7 mouse cellular contexts compared by ENCODE assay signal in genomic region chr4:62208696-62209380, GRCm38 (mm10). TPM values are rescaled to one million over a fixed set of nuclear protein-coding genes. Genes with fewer than 3 reads are reported as not detected.
DNase-seq lines count a peak whose midpoint lies in the region; ATAC-seq and TF ChIP-seq lines count a peak whose summit lies in the region.

No protein-coding gene starts in this region.

- 6% methylated on average over 19 of the region's 19 CpGs for WGBS in embryonic facial prominence, embryonic 12.5 days
- 6% methylated on average over 19 of the region's 19 CpGs for whole genome bisulfite sequencing in hindbrain, embryonic 12.5 days
- WGBS in midbrain, embryonic 13.5 days, result 3% methylated on average over 19 of the region's 19 CpGs

- H3K4me2 ChIP-seq in embryonic facial prominence, embryonic 12.5 days (replicated peaks), result peak overlapping the region; percentile 52
- peak overlapping the region; percentile 63 for H3K4me2 ChIP-seq in hindbrain, embryonic 12.5 days (replicated peaks)
- H3K4me2 ChIP-seq in midbrain, embryonic 13.5 days (replicated peaks), result peak overlapping the region; percentile 69

- peak overlapping the region; percentile 78 for H3K9ac ChIP-seq in embryonic facial prominence, embryonic 12.5 days
- peak overlapping the region; percentile 82 for H3K9ac ChIP-seq in hindbrain, embryonic 12.5 days
- peak overlapping the region; percentile 84 for H3K9ac ChIP-seq in midbrain, embryonic 13.5 days (replicated peaks)

- H3K9me3 ChIP-seq in embryonic facial prominence, embryonic 12.5 days, result no peaks in the 10 kb centered on the region
- H3K9me3 ChIP-seq in hindbrain, embryonic 12.5 days (replicated peaks), result no peaks in the 10 kb centered on the region
- 0 out of 2 replicates have a peak, but pooled peaks cover 6% of the 10 kb centered on the region for H3K9me3 ChIP-seq in midbrain, embryonic 13.5 days

- H3K27ac ChIP-seq in layer of hippocampus, adult 2 months, result peak overlapping the region; percentile 96
- peak overlapping the region; percentile 92 for H3K27ac ChIP-seq in embryonic facial prominence, embryonic 12.5 days
- peak overlapping the region; percentile 96 for H3K27ac ChIP-seq in hindbrain, embryonic 12.5 days
- peak overlapping the region; percentile 97 for H3K27ac ChIP-seq in midbrain, embryonic 13.5 days

- no peak; the same call in 1 of the 2 replicates for TF ChIP-seq CTCF in layer of hippocampus, adult 2 months (conservative IDR thresholded peaks at IDR 0.05)

- ATAC-seq in embryonic facial prominence, embryonic 12.5 days (ENCODE audit: insufficient number of reproducible peaks, insufficient read depth, low FRiP score, low TSS enrichment), result peak; percentile 19
- peak; percentile 62 for ATAC-seq in hindbrain, embryonic 12.5 days (ENCODE audit: low FRiP score)
- peak; percentile 55 for ATAC-seq in midbrain, embryonic 13.5 days

- H3K4me3 ChIP-seq in layer of hippocampus, adult 2 months, result peak overlapping the region; percentile 90
- peak overlapping the region; percentile 66 for H3K4me3 ChIP-seq in embryonic facial prominence, embryonic 12.5 days
- peak overlapping the region; percentile 65 for H3K4me3 ChIP-seq in hindbrain, embryonic 12.5 days
- H3K4me3 ChIP-seq in midbrain, embryonic 13.5 days (replicated peaks), result peak overlapping the region; percentile 72

- no peaks in the 10 kb centered on the region for H3K27me3 ChIP-seq in embryonic facial prominence, embryonic 12.5 days
- H3K27me3 ChIP-seq in hindbrain, embryonic 12.5 days, result no peaks in the 10 kb centered on the region
- H3K27me3 ChIP-seq in midbrain, embryonic 13.5 days, result no peaks in the 10 kb centered on the region

- peak in 1 of 2 experiments; percentile 8 for DNase-seq in layer of hippocampus, adult 2 months (ENCODE audit: low spot score in 2 of 2)
- DNase-seq in layer of hippocampus, adult 9-11 months, result no peak
- no peak for DNase-seq in thymus, postnatal 14 days
- DNase-seq in frontal cortex, postnatal 14 days (ENCODE audit: low spot score in 2 of 2), result no peak

- peaks cover 7% of the 10 kb centered on the region for H3K36me3 ChIP-seq in embryonic facial prominence, embryonic 12.5 days
- H3K36me3 ChIP-seq in hindbrain, embryonic 12.5 days, result peaks cover 14% of the 10 kb centered on the region
- H3K36me3 ChIP-seq in midbrain, embryonic 13.5 days, result peaks cover 19% of the 10 kb centered on the region

- 0 out of 2 replicates have a peak, but pooled peaks cover 2% of the 10 kb centered on the region for H3K4me1 ChIP-seq in embryonic facial prominence, embryonic 12.5 days
- peaks cover 12% of the 10 kb centered on the region; the same call in 1 of the 2 replicates for H3K4me1 ChIP-seq in hindbrain, embryonic 12.5 days
- peaks cover 18% of the 10 kb centered on the region for H3K4me1 ChIP-seq in midbrain, embryonic 13.5 days (replicated peaks)

RNA-seq across cellular contexts. Expression of gene Zfp37, which starts 22.0 kb away (rescaled TPM):
- total RNA-seq in layer of hippocampus, adult 2 months (2021), result 10 to 100 TPM; 26.0 to 26.3 TPM
- 15.2 and 18.1 TPM in 2 replicates for polyA plus RNA-seq in embryonic facial prominence, embryonic 12.5 days (2016; fragmentation: Nextera tagmentation; extraction: Ambion mirVana)
- 29.4 and 30.2 TPM in 2 replicates for polyA plus RNA-seq in hindbrain, embryonic 12.5 days (2016; fragmentation: Nextera tagmentation; extraction: Ambion mirVana)
- 28.1 and 34.6 TPM in 2 replicates for polyA plus RNA-seq in midbrain, embryonic 13.5 days (2015; fragmentation: Nextera tagmentation; extraction: Ambion mirVana)

RNA-seq across cellular contexts. Expression of gene Slc31a2, which starts 53.5 kb away (rescaled TPM):
- total RNA-seq in layer of hippocampus, adult 2 months (2021), result 10 to 100 TPM in 1 of 2 experiments, 1 to 10 TPM in 1; 9.5 to 10.2 TPM
- polyA plus RNA-seq in embryonic facial prominence, embryonic 12.5 days (2016; fragmentation: Nextera tagmentation; extraction: Ambion mirVana), result 14.5 and 15.4 TPM in 2 replicates
- 12.9 and 13.0 TPM in 2 replicates for polyA plus RNA-seq in hindbrain, embryonic 12.5 days (2016; fragmentation: Nextera tagmentation; extraction: Ambion mirVana)
- polyA plus RNA-seq in midbrain, embryonic 13.5 days (2015; fragmentation: Nextera tagmentation; extraction: Ambion mirVana), result 11.4 and 12.5 TPM in 2 replicates

RNA-seq across cellular contexts. Expression of gene Mup21, which starts 58.2 kb away (rescaled TPM):
- not detected for total RNA-seq in layer of hippocampus, adult 2 months (2021)
- polyA plus RNA-seq in embryonic facial prominence, embryonic 12.5 days (2016; fragmentation: Nextera tagmentation; extraction: Ambion mirVana), result not detected in 2 replicates
- polyA plus RNA-seq in hindbrain, embryonic 12.5 days (2016; fragmentation: Nextera tagmentation; extraction: Ambion mirVana), result not detected in 2 replicates
- not detected in 2 replicates for polyA plus RNA-seq in midbrain, embryonic 13.5 days (2015; fragmentation: Nextera tagmentation; extraction: Ambion mirVana)
